Mouse (Mus musculus) liver, adult 2 months (tissue): Measurements from ENCODE around the gene Arsa. TPM values are rescaled to one million over a fixed set of nuclear protein-coding genes. Genes with fewer than 3 reads are reported as not detected.

Experiments
- DNase-seq: peaks from one replicate; pipeline ENCODE4 v3.0.0-alpha.2; 2011; ENCODE audit warnings: low read depth, low spot score; ENCODE audit errors: extremely low read depth
- H3K27ac ChIP-seq: fragments of 200-500 bp; replicated peaks from 2 replicates; pipeline ENCODE4 v1.5.1; 2012; ENCODE audit warnings: low read depth, mild to moderate bottlenecking, control low read depth, inconsistent platforms, low read length; ENCODE audit not compliant: insufficient read depth
- H3K27me3 ChIP-seq: fragments of 200-500 bp; 2 replicates; pipeline ENCODE4 v1.6.1; 2012; ENCODE audit warnings: mild to moderate bottlenecking, moderate library complexity, low read length, inconsistent platforms; ENCODE audit not compliant: control insufficient read depth, insufficient read depth
- H3K36me3 ChIP-seq: fragments of 200-500 bp; 2 replicates; pipeline ENCODE4 v1.6.1; 2012; ENCODE audit warnings: low read length, inconsistent platforms; ENCODE audit not compliant: control insufficient read depth, insufficient read depth
- H3K4me1 ChIP-seq: fragments of 200-500 bp; 2 replicates; pipeline ENCODE4 v1.6.1; 2011; ENCODE audit warnings: low read length; ENCODE audit not compliant: control insufficient read depth, insufficient read depth
- H3K4me3 ChIP-seq: fragments of 200-500 bp; 2 replicates; pipeline ENCODE4 v1.5.1; 2011; ENCODE audit warnings: low read depth, mild to moderate bottlenecking, control low read depth, low read length, moderate library complexity; ENCODE audit not compliant: insufficient read depth
- H3K79me2 ChIP-seq: fragments of 200-500 bp; 2 replicates; pipeline ENCODE4 v1.6.1; 2012; ENCODE audit warnings: inconsistent platforms, mild to moderate bottlenecking, low read length, moderate library complexity; ENCODE audit not compliant: control insufficient read depth, insufficient read depth
- H3K9ac ChIP-seq: fragments of 200-500 bp; 2 replicates; pipeline ENCODE4 v1.6.1; 2012; ENCODE audit warnings: low read depth, mild to moderate bottlenecking, control low read depth, inconsistent platforms, low read length
- CTCF ChIP-seq: fragments of 200-500 bp; IDR thresholded peaks from 2 replicates; pipeline ENCODE4 v1.5.1; 2011; ENCODE audit warnings: low read depth, low read length, control low read depth
- POLR2A ChIP-seq: fragments of 200-500 bp; IDR thresholded peaks from 2 replicates; pipeline ENCODE4 v1.6.1; 2011; ENCODE audit warnings: low read length, control low read depth; ENCODE audit not compliant: insufficient read depth; ENCODE audit errors: extremely low read depth
- WGBS: fragments of 180-500 bp; shearing (Covaris S2); methylation state at CpG from one replicate; pipeline ENCODE4 v1.1.7; 2018; 5-methylcytosine and 5-hydroxymethylcytosine counted together
- polyA plus RNA-seq: library from polyadenylated mRNA; depleted of rRNA; stranded (reverse); fragments of >200 nt; gene quantifications from 2 replicates; pipeline ENCODE4 v1.2.3, GENCODE M21; 2012; rRNA removed
- total RNA-seq: library from RNA; depleted of rRNA; stranded (reverse); fragments of >200 nt; gene quantifications from 2 replicates; pipeline ENCODE4 v1.2.3, GENCODE M21; 2014; rRNA removed

The Arsa gene
- total RNA-seq (4.2 and 6.7 TPM in 2 replicates), polyA plus RNA-seq (18.2 and 29.1 TPM in 2 replicates)

DNA sequence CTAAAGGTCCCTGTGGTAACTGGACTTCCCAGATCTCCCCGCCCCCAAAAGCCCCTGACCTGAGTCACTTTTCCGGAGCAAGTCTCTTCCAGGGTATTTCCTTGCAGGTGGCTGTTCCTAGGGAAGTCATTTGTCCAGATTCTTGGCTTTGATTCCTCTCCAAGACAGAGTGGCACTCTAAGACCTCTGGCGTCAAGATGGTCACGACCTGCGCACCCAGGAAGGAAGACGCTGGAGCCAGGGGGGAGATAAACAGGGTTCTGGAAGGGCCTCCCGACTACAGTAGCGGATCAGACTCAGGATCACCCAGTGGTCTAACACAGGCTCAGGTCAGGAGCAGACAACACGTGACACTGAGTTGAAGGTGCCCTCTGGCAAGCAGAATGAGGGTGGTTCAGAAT, at the start of gene Arsa:
Gene Arsa (minus strand): TSS at position 335 of the 401 bp plus-strand sequence.
- H3K36me3 ChIP-seq = no peaks in the 10 kb centered on the region
- peak within 1 kb of the TSS; percentile 71 for H3K4me3 ChIP-seq
- H3K27me3 ChIP-seq = no peaks in the 10 kb centered on the region
- TF ChIP-seq CTCF (no peak), POLR2A (peak; percentile 37; the same call in 1 of the 2 replicates)
- DNase-seq = peak; percentile 96
- 13% methylated on average over 9 of the region's 9 CpGs for WGBS
- peaks cover 18% of the 10 kb centered on the region for H3K4me1 ChIP-seq
- H3K27ac ChIP-seq = peak within 1 kb of the TSS; percentile 67
- no peaks in the 10 kb centered on the region for H3K79me2 ChIP-seq
- peak within 1 kb of the TSS; percentile 68 for H3K9ac ChIP-seq

DNA sequence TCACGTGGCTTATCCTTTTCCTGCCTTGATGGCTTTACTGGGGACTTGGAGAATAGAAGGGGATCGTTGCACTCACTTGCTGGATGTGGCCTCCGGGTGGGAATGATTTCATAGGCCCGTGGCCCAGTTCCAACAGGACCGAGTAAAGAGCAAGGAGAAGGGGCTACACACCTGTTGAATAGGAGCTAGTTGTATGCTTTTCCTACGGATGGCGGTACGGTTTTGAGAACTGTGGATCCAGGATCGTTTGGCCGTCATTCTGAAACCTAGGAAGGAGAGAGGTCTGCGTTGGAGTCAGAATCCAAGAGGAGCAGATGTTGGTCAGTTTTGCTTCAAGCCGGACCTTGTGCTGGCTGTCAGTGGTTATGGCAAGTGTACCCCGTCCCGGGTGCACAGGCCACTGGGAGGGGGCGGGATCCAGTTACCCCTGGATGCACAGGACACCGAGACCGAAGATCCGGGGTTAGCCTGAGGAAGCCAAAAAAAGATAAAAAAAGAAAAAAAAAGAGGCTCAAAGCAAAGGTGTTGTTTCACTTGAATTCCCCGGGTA, 49.6 kb upstream of the Arsa start:
- Histone ChIP-seq H3K27ac (no peak overlapping the region), H3K27me3 (0 out of 2 replicates have a peak, but pooled peaks cover 7% of the 10 kb centered on the region), H3K79me2 (no peaks in the 10 kb centered on the region), H3K36me3 (no peaks in the 10 kb centered on the region), H3K4me1 (no peaks in the 10 kb centered on the region), H3K9ac (no peak overlapping the region), H3K4me3 (no peak overlapping the region)
- DNase-seq = no peak
- WGBS = 84% methylated on average over 19 of the region's 19 CpGs
- no peak for TF ChIP-seq CTCF
- TF ChIP-seq POLR2A = no peak

DNA sequence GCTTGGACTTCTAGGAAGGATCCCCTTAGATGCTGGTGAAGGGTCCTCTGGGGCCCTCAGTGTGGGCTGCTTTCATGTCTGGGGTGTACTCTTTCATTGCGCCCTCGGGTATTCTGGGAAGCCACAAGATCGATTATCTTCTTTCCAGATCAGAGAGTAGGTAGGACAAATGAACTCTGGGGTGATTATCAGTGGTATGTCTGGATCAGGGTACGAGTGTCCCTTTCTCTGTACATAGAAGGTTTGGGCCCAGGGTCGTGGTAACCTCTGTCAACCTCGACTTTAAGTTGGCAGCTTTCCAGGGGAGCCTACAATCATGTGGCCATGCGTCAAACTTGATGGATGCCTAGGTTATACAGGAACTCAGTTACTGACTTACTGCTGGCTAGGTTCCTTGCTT, 48.7 kb upstream of the Arsa start:
- 59% methylated on average over 7 of the region's 7 CpGs for WGBS
- H3K27me3 ChIP-seq = 0 out of 2 replicates have a peak, but pooled peaks cover 7% of the 10 kb centered on the region
- TF ChIP-seq CTCF (no peak), POLR2A (no peak)
- no peak overlapping the region for H3K9ac ChIP-seq
- no peak overlapping the region for H3K27ac ChIP-seq
- H3K79me2 ChIP-seq = no peaks in the 10 kb centered on the region
- no peak for DNase-seq
- H3K4me1 ChIP-seq = no peaks in the 10 kb centered on the region
- H3K36me3 ChIP-seq = no peaks in the 10 kb centered on the region
- H3K4me3 ChIP-seq = no peak overlapping the region

DNA sequence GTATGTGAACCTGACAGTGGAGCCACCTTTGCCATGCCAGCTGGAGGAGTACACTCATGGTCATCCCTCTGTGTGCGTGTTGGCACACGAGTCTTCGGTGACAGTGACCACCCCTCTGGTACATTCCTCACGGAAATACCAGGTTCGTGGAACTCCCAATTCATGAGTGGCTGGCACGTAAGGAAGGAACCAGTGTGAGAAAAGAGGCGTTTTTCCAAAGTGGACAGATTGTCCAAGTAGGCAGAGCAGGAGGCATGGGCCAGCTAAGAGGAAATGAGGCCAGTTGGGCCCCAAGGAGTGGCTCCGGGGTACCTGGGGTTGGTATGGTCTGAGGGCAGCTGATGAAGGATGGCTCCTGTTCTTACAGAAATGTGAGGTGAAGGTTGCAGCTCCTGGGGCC, 48.2 kb upstream of the Arsa start:
- H3K79me2 ChIP-seq = no peaks in the 10 kb centered on the region
- no peak overlapping the region for H3K27ac ChIP-seq
- no peaks in the 10 kb centered on the region for H3K4me1 ChIP-seq
- no peak overlapping the region for H3K9ac ChIP-seq
- DNase-seq = no peak
- TF ChIP-seq CTCF (no peak), POLR2A (no peak)
- 0 out of 2 replicates have a peak, but pooled peaks cover 7% of the 10 kb centered on the region for H3K27me3 ChIP-seq
- H3K4me3 ChIP-seq = no peak overlapping the region
- whole genome bisulfite sequencing = 89% methylated on average over 8 of the region's 8 CpGs
- H3K36me3 ChIP-seq = no peaks in the 10 kb centered on the region

DNA sequence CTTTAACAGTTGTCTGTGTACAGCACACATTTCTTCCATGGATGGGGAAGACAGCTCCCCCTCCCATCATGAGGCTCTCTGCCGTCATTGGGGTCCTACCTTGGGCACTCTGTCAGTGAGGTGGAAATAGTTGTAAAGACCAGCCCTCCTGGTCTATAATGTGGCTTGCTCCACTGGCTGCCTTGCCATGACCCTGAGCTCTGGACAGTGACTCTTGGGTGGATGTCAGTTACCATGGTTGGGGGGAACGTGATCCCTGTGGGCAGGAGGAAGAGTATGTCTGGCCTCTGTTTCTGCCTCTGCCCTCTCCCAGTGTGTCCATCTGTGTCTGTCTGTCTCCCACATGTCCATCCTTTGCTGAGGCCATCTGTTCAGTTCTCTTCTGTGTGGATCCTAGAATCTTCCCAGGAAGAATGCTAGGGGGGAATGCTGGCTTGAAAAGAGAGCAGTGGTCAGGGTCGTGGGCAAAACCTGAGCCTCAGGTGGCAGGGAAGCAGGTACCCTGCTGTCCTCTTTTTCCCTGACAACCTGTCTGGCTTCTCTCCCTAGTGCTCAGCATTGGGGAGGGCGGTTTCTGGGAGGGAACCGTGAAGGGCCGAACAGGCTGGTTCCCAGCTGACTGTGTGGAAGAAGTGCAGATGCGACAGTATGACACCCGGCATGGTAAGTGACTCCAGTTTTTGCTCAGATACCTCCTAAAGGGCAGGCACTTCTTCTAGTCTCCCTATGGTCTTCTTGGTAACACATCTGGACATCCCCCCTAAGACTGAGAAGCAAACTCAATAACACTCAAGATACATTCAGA, 47.6 kb upstream of the Arsa start:
- Histone ChIP-seq H3K79me2 (no peaks in the 10 kb centered on the region), H3K27ac (no peak overlapping the region), H3K4me1 (no peaks in the 10 kb centered on the region), H3K9ac (no peak overlapping the region), H3K36me3 (no peaks in the 10 kb centered on the region), H3K27me3 (0 out of 2 replicates have a peak, but pooled peaks cover 7% of the 10 kb centered on the region), H3K4me3 (no peak overlapping the region)
- TF ChIP-seq POLR2A (no peak), CTCF (no peak)
- 70% methylated on average over 8 of the region's 8 CpGs for WGBS
- DNase-seq = no peak
